Mouse (Mus musculus): Measurements from ENCODE around the gene Ppp1r26. TPM values are rescaled to one million over a fixed set of nuclear protein-coding genes. Genes with fewer than 3 reads are reported as not detected.

Ppp1r26 gene
- polyA plus RNA-seq, 1 experiment from 2014 or later = 0.02 TPM

GRCm38 (mm10) chr2:28498431-28498830, 51.8 kb downstream of the Ppp1r26 start:
- Histone ChIP-seq H3K4me3 (ENCODE audit: low read depth, low read length) (no peak overlapping the region), H3K4me1 (ENCODE audit: insufficient read depth) (no peaks in the 10 kb centered on the region), H3K36me3 (replicated peaks; ENCODE audit: insufficient read depth, low read length) (no peaks in the 10 kb centered on the region), H3K27ac (ENCODE audit: low read depth) (no peak overlapping the region), H3K9me3 (ENCODE audit: low read length) (no peaks in the 10 kb centered on the region), H3K9ac (replicated peaks) (no peak overlapping the region), H3K27me3 (ENCODE audit: insufficient read depth, low read length) (no peaks in the 10 kb centered on the region), H3K4me2 (ENCODE audit: low read depth, low read length) (no peak overlapping the region)
- TF ChIP-seq EP300 (IDR thresholded peaks at IDR 0.05; ENCODE audit: low read depth) (no peak), CTCF (IDR thresholded peaks at IDR 0.05; ENCODE audit: low read depth) (no peak)
- DNase-seq (no peak), ATAC-seq (no peak)
- WGBS (ENCODE audit: insufficient replicate concordance) = 42% methylated on average over 4 of the region's 4 CpGs

- Histone ChIP-seq H3K4me2 (ENCODE audit: low read depth, low read length) (no peak overlapping the region), H3K4me1 (ENCODE audit: insufficient read depth) (no peaks in the 10 kb centered on the region), H3K4me3 (ENCODE audit: low read depth, low read length) (no peak overlapping the region), H3K9ac (replicated peaks) (no peak overlapping the region), H3K36me3 (replicated peaks; ENCODE audit: insufficient read depth, low read length) (no peaks in the 10 kb centered on the region), H3K27me3 (ENCODE audit: insufficient read depth, low read length) (0 out of 2 replicates have a peak, but pooled peaks cover 2% of the 10 kb centered on the region), H3K27ac (ENCODE audit: low read depth) (no peak overlapping the region), H3K9me3 (ENCODE audit: low read length) (no peaks in the 10 kb centered on the region)
- WGBS (ENCODE audit: insufficient replicate concordance) = 68% methylated on average over 10 of the region's 10 CpGs
- DNase-seq = no peak
- TF ChIP-seq EP300 (IDR thresholded peaks at IDR 0.05; ENCODE audit: low read depth) = no peak
- TF ChIP-seq CTCF (IDR thresholded peaks at IDR 0.05; ENCODE audit: low read depth) = no peak
- ATAC-seq = no peak
These were observed 56.4 kb downstream of the Ppp1r26 start for GRCm38 (mm10) chr2:28502987-28503386.

- H3K4me3 ChIP-seq (ENCODE audit: low read depth, low read length) = no peak overlapping the region
- no peaks in the 10 kb centered on the region for H3K36me3 ChIP-seq (replicated peaks; ENCODE audit: insufficient read depth, low read length)
- no peak overlapping the region for H3K4me2 ChIP-seq (ENCODE audit: low read depth, low read length)
- H3K27me3 ChIP-seq (ENCODE audit: insufficient read depth, low read length) = 0 out of 2 replicates have a peak, but pooled peaks cover 2% of the 10 kb centered on the region
- no peaks in the 10 kb centered on the region for H3K4me1 ChIP-seq (ENCODE audit: insufficient read depth)
- WGBS (ENCODE audit: insufficient replicate concordance) = 85% methylated on average over 13 of the region's 13 CpGs
- ATAC-seq (no peak), DNase-seq (no peak)
- H3K9me3 ChIP-seq (ENCODE audit: low read length) = no peaks in the 10 kb centered on the region
- H3K27ac ChIP-seq (ENCODE audit: low read depth) = no peak overlapping the region
- TF ChIP-seq EP300 (IDR thresholded peaks at IDR 0.05; ENCODE audit: low read depth) (no peak), CTCF (IDR thresholded peaks at IDR 0.05; ENCODE audit: low read depth) (no peak)
- H3K9ac ChIP-seq (replicated peaks) = no peak overlapping the region
These were observed 58.1 kb downstream of the Ppp1r26 start for GRCm38 (mm10) chr2:28504676-28505075.

Other genes starting within 250 kb of the Ppp1r26 start
- gene 1700007K13Rik, start 19.5 kb downstream of the Ppp1r26 start, polyA plus RNA-seq (2015; fragmentation: Nextera tagmentation; extraction: Ambion mirVana) = not detected in 2 replicates
- gene Mrps2, start 21.3 kb downstream of the Ppp1r26 start, polyA plus RNA-seq (2015; fragmentation: Nextera tagmentation; extraction: Ambion mirVana) = 24.9 and 26.5 TPM in 2 replicates
- 0.56 and 0.64 TPM in 2 replicates for gene Gbgt1, start 50.1 kb downstream of the Ppp1r26 start, polyA plus RNA-seq (2015; fragmentation: Nextera tagmentation; extraction: Ambion mirVana)
- 1.5 and 1.9 TPM in 2 replicates for gene Gm10134, start 59.3 kb downstream of the Ppp1r26 start, polyA plus RNA-seq (2015; fragmentation: Nextera tagmentation; extraction: Ambion mirVana)
- 1.8 TPM in 2 replicates for gene Ralgds, start 66.3 kb downstream of the Ppp1r26 start, polyA plus RNA-seq (2015; fragmentation: Nextera tagmentation; extraction: Ambion mirVana)
- gene Cel, start 116.6 kb downstream of the Ppp1r26 start, polyA plus RNA-seq (2015; fragmentation: Nextera tagmentation; extraction: Ambion mirVana) = 4.7 TPM in 1 of 2 replicates, not detected in the other
- gene Gtf3c5, start 137.0 kb downstream of the Ppp1r26 start, polyA plus RNA-seq (2015; fragmentation: Nextera tagmentation; extraction: Ambion mirVana) = 4.5 and 5.8 TPM in 2 replicates
- gene Gfi1b, start 175.2 kb downstream of the Ppp1r26 start, polyA plus RNA-seq (2015; fragmentation: Nextera tagmentation; extraction: Ambion mirVana) = 48.9 and 52.2 TPM in 2 replicates
- gene Tsc1, start 194.4 kb downstream of the Ppp1r26 start, polyA plus RNA-seq (2015; fragmentation: Nextera tagmentation; extraction: Ambion mirVana) = 3.7 TPM in 2 replicates

Data from liver, postnatal 0 days (tissue).